Mouse (Mus musculus): ENCODE measurements at regions not wholly inside any gene's neighbourhood (a gene's known extent, or its start where the extent isn't known, plus 50 kb on each side); places are given as distances from the start of the nearest gene placed in this dataset.

GRCm38 (mm10) chr2:168338819-168339218, 57.3 kb upstream of the Kcng1 start:
- in situ Hi-C loops (cut with MboI, MseI), result no loop called here

- in situ Hi-C loops (cut with MboI, MseI), result no loop called here
These were observed 56.8 kb upstream of the Kcng1 start for GRCm38 (mm10) chr2:168338382-168338781.

GRCm38 (mm10) chr2:168337611-168338010, 56.1 kb upstream of the Kcng1 start:
- in situ Hi-C loops (cut with MboI, MseI), result no loop called here

- in situ Hi-C loops (cut with MboI, MseI), result no loop called here
These were observed 54.3 kb upstream of the Kcng1 start for GRCm38 (mm10) chr2:168335739-168336385.

- in situ Hi-C loops (cut with MboI, MseI), result no loop called here
These were observed 52.7 kb upstream of the Kcng1 start for GRCm38 (mm10) chr2:168334241-168334588.

- in situ Hi-C loops (cut with MboI, MseI), result no loop called here
These were observed 52.2 kb upstream of the Kcng1 start for GRCm38 (mm10) chr2:168333552-168334240.

- in situ Hi-C loops (cut with MboI, MseI), result no loop called here
These were observed 51.4 kb upstream of the Kcng1 start for GRCm38 (mm10) chr2:168332972-168333371.
